Mouse (Mus musculus): ENCODE data around the gene Atp5s. TPM values are rescaled to one million over a fixed set of nuclear protein-coding genes. Genes with fewer than 3 reads are reported as not detected.

Atp5s gene
- 10 to 100 TPM; 31.9 to 34.7 TPM for total RNA-seq (2021)

DNA sequence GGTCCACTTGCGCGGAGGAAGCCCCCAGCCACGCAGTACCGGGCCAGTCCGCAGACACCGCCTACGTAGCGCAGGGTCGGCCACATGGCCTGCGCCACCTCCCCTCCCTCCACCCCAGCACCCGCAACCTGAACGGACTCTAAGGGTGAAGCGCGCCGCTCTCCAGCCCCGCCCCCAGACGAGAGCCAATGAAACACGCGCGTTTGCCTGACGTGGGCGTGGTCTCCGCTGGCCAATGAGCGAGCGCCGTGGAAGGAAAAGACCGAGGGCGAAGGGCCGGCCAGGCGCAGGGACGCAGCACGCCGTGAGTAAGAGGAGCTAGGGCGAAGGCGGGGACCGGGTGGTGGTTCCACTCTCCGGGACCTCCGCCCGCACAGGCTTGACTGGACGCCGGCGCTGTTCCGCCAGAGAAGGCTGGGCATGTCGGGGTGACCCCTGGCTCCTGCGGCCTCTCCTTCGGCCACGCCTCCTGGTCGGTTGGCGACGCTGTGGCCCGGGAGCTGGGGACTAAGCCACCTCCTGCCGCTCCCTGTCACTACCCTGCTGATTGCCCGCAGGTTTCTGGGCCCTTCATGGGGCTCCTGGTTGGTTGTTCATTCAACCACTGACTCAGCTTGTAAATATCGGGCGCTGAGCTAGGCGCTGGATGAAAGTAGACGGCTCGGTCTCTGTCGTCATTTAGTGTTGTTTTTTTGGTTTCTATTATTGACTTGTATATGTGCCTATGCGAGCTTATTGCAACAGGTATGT is at the start of gene Atp5s, which contains the start of gene L2hgdh:
Atp5s (plus strand) TSS at position 240 of the 750 bp plus-strand sequence.
L2hgdh (minus strand) TSS at position 163 of the 750 bp plus-strand sequence.
- DNase-seq (ENCODE audit: extremely low spot score in 1 of 2, low spot score in 1 of 2), result peak; percentile 86 to 91

DNA sequence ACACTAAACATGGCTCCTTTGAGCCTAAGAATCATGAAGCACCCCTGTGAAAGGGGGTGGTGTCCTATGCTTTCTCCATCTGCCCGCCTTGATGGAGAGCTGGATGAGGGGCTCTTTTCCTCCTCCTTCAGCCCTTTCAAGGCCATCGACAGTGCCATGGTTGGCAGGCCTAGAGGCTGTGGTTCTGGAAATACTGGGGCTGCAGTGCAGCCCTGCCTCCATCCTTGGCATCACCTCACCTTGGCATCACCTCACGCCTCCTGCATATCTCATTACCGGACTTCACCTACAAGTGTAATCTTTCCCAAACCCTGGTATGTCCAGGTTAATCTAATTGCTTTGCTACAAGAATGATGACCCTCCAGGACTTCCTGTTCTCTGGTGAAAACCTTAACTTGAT is 48.6 kb upstream of the Atp5s start:
- no peak for DNase-seq (ENCODE audit: extremely low spot score in 1 of 2, low spot score in 1 of 2)

DNA sequence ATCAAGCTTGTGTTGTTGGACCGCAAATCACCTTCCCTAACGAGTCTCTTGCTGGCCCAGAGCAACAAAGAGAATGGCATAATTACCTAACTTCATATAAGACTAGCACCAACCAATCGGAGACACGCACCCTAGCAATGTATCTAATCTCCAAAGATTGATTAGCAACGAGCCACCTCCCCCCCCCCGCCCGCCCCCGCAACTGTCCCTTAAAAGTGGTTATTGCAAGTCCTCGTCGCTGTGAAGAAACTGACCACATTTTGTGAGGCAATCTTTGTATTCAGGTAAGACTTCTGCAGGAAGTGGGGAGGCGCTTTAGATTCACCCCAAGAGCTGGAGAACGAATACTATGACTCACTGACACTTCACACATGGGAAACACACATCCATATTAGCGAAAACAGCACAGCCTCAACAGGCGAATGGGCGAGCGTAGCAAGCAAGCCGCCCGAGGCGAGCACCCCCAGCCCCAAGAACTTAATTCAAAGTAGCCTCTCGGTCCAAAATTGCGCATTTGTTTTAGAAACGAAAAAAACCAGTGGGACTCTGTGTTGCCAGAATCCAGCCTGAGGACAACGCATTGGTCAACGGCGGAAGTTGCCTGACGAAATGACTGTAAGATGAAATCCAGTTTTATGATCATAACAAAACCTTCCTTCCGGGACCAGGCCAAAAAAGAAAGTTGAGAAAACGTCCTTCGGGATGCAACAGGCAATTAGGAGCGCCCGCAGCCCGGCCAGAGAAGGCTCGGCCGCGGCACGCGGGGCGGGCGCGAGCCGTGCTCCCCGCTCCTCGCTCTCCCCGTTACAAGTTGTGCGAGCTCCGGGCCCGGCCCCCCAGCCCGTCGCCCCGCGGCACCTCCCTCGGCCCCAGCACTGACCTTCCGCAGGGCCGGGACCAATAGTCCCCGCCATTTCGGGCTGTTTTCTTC is 43.9 kb upstream of the Atp5s start:
- peak; percentile 14 to 31 for DNase-seq (ENCODE audit: extremely low spot score in 1 of 2, low spot score in 1 of 2)

DNA sequence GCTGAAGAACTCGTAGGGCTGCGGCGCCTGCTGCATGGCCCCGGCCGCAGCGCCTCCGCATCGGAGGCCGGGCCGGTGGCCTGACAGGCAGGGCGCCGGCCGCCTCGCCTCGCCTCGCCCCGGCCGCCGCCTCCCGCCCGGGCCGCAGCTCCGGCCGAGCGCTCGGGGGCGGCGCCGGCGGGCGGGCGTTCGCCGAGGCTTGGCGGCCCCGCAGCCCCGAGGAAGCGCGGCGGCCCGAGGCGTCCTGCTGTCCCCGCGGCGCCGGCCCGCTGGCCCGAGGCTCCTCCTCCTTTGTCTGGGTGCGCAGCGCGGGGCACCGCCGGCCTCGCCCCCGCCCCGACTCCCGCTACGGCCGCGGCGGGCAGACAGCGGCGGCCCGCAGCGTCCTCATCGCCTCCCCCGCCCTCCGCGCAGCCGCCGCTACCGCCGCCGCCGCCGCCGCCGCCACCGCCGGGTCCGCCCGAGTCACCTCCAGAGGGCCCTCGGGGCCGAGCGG is 43.1 kb upstream of the Atp5s start, which contains the start of gene Sos2:
Sos2 (minus strand) TSS at position 287 of the 496 bp plus-strand sequence.
- peak in 1 of 2 experiments; percentile 41 for DNase-seq (ENCODE audit: extremely low spot score in 1 of 2, low spot score in 1 of 2)

DNA sequence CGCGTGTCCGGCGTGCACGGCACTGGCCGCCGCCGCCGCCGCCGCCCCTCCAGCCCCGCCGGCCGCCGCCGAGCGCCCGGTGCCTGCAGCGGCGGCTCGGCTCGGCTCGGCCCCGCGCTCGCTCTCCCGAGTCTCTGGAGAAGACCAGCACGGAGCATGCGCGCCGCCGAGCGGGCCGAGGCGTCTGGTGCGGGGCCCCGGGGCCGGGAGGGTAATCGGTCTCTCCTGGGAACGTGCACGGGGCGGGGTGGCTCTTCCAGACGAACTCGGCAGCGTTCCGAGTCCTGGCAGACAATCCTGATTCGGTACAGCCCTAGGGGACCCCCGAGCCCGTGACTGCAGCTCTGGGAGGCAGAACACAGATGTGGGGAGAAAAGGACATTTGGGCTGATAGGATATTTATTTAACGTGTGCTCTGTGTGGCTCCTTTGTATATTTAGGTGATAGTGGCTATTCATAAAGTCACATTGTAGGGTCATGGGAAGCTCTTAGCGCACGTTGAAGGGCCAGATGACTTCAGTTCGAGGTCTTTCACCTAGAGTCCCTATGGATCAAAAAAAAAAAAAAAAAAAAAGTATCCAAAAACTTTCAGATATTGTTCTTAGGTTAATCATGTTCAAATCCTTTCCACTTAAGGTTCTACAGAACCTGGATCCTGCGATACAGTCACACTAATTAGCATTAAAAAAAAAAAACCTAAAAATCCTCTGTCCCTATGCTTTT is 42.5 kb upstream of the Atp5s start:
- DNase-seq (ENCODE audit: extremely low spot score in 1 of 2, low spot score in 1 of 2), result peak; percentile 67 to 74

DNA sequence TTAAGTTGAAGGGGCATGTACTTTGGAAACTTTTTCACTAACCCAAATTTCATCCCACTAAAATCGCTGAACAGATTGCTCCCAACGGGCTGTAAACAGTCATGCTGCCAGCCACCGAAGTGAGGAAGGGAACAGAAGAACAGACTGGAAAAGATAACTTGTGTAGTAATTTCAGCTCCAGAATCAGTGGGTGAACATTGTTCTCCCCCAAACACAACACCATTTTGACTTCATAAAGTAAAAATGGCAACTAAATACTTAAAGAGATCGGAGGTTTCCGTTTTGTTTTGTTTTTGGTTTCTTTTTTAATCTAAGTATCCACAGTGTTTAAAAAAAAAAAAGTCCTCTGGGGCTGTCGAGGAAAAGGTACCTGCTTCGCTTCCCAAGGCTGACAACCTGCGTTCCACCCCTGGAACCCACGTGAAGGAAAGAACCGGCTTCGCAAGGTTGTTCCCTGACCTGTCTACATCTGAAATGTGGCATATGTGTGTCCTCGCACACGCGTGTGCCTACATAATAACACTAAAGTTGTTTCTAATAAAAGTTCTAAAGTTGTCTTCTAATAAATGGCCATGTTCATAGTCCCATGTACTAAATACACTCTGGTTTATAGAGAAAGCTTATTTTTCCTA is 41.8 kb upstream of the Atp5s start:
- no peak for DNase-seq (ENCODE audit: extremely low spot score in 1 of 2, low spot score in 1 of 2)

DNA sequence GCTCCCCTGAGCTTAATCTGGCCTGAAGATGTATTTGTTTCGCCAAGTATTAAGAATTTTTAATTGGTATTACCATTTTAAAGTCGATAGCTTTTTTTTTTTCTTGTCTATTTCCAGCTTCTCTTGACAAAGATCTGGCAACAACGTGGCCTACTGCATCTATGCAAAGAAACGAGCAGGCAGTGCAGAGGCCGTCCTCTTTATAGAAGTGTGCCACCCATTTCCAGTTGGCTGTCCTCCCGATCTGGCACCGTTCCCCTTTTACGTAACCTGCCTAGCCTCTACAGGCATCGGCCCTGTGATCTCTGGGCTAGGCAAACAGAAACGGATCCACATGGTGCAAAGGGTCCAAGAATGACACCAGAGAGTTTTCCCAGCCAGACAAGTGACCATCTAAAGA is 41.2 kb upstream of the Atp5s start:
- peak; percentile 14 to 50 for DNase-seq (ENCODE audit: extremely low spot score in 1 of 2, low spot score in 1 of 2)

DNA sequence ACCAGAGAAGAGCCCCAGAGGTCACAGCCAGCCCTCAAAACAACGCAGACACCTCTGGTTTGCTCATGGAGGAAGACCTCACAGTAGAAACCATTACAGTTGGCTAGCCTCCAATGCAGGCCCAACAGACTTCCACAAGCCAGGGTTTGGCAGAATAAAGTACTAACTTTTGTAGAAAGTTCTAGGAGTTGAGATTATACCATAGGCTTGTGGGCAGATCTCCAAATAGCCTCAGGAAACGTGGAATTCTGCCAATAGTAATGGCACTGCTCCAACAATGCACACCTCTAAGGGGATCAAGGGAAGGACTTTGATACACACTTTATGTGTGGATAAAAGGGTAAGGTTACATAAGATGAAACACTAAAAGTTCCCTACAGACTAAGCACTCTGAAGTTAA is 36.4 kb upstream of the Atp5s start:
- DNase-seq (ENCODE audit: extremely low spot score in 1 of 2, low spot score in 1 of 2), result no peak

DNA sequence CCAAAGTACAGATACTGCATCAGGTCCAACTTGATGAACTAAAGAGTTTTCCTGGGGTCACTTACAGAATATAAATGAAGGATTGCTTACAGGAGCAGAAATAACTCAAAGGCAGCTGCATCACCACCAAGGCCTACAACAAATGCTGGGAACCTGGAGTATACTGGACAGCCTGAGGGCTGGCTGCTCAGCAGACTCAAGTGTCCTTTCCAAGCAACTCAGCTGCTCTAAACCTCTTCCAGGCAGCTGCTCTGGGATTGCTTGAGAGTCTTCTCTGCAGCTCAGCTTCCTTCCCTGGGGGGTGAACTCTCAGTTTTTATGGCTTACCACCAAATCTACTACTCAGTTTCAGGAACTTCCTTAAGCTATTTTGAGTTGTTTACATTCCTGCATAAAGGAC is 35.7 kb upstream of the Atp5s start:
- DNase-seq (ENCODE audit: extremely low spot score in 1 of 2, low spot score in 1 of 2), result no peak

DNA sequence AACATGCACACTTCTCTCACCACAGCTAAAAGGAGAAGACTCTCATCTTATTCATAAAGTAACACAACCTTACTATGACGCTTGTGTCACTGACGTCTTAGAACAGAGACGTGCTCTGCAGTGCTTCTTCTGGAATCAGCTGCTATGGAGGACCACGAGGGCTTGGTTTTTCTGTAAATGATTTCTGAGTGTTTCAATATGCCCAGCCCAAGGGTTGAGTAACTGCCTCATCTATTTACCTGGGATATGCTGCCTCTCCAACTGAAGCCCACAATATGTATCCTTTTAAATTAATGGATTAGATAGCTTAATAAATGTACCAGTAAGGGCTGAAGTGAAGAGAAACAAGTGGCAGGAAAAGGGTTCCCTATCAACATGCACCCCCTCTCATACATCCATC is 34.0 kb upstream of the Atp5s start:
- no peak for DNase-seq (ENCODE audit: extremely low spot score in 1 of 2, low spot score in 1 of 2)

DNA sequence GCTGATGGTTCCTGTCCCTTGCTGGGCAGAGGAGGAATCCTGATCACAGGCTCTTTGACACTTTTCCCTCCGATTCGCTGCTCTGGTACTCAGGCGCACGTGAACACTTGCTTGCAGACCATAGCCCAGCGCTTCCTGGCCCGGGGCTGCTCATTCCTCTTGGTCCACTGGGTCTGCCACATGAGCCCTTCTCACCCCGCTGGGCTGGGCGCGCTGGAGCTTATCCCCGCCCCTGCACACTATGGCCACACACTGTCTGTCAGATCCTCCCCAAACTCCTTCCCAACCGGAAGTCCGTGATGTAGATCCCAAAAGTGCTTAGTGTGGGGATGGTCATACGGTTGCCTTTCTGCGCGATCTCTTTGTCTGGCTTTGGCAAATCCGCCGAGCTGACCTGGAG is 31.3 kb upstream of the Atp5s start:
- no peak for DNase-seq (ENCODE audit: extremely low spot score in 1 of 2, low spot score in 1 of 2)

DNA sequence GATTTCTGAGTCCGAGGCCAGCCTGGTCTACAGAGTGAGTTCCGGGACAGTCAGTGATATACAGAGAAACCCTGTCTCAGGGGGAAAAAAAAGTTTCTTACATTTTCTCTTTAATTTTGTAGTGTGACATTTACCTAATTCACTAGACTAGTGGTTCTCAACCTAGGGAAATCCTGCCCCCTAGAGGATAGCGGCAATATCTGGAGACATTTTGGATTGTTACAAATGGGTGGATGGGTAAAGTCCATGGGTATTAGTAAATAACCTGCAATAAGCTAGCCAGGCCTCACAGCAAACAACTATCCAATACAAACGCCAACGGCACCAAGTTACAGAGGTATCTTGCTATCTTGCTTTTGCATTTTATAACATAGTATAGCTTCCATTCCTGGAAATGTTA is 28.0 kb upstream of the Atp5s start:
- peak in 1 of 2 experiments; percentile 48 for DNase-seq (ENCODE audit: extremely low spot score in 1 of 2, low spot score in 1 of 2)

DNA sequence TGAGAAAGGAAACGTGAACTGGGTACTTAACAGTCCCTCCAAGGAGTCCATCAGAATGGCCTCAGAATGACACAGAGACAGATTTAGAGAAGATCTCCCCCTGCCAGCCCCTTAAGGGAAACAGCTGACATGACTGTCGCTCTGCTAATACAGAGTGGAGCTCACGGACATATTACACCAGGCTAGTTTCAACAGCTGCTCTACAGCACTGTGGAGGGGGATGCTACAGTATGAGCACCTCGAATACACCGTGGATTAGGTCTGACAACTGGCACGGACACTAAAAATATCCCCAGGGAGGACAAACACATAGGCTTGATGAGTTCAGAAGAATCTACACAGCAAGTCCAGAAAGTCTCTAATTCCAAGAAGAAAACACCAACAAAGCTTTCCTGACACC is 26.4 kb upstream of the Atp5s start:
- no peak for DNase-seq (ENCODE audit: extremely low spot score in 1 of 2, low spot score in 1 of 2)

DNA sequence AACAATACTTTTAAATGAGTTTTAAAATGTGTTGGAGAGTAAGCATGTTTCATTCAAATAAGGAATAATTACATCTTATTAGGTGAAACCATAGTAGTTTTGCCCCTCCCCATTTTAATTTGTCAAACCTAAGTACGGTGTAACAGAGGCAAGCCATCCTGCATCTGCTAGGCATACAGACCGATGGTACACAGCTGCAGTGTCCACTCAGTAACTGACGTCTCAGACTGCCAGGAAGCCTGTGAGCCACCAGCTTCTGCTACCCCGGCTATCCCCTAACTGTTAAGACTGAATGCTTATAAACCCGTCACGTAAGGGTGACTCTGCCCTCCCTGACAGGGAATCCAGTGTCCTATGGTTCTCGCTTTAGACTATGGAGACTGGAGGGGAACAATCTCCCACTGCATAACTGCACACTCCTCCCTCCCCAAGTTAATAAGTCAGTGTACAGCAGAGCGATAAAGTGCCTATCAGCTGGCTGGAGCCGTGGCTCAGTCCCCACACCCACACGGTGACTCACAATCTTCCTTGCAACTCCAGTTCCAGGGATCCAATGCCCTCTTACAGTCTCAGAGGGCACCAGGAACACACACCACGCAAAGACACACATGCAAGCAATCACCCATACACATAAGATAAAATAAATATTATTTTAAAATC is 19.8 kb upstream of the Atp5s start:
- DNase-seq (ENCODE audit: extremely low spot score in 1 of 2, low spot score in 1 of 2), result no peak

DNA sequence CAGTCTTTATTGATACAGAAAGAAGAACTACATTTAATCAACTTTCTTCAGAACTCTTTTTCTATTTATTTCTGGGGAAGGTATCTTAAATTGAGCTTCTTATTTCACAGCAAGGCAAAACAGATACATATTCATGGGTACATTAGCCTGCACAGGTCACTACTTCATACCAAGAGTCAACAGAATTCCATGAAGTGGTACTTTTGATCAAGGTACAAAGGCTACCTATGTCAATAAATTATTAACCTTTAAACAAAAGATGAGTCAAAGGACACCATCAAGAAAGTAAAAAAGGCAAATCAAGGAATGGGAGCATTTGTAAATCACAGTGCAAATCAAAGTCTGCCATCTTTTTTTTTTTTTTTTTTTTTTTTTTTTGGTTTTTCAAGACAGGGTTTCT is 11.1 kb upstream of the Atp5s start:
- no peak for DNase-seq (ENCODE audit: extremely low spot score in 1 of 2, low spot score in 1 of 2)

DNA sequence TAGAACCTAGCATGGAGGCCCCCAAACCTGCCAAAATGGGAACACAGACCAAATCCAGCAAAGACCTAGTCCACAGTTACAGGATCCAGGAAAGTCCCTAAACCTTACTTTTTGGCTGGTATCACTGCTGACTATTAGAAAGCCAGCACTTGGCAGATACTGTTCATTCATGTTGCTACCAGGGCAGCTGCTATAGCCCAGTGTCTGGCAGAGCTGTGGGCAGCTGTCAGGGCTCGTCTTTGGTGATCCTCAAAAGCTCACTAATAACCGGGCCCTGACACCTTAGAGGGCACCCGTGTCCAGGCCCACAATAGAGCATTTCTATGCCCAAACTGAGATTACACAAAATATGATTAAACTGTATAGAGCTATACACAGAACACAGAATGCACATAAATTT is 1.9 kb upstream of the Atp5s start:
- DNase-seq (ENCODE audit: extremely low spot score in 1 of 2, low spot score in 1 of 2), result no peak

DNA sequence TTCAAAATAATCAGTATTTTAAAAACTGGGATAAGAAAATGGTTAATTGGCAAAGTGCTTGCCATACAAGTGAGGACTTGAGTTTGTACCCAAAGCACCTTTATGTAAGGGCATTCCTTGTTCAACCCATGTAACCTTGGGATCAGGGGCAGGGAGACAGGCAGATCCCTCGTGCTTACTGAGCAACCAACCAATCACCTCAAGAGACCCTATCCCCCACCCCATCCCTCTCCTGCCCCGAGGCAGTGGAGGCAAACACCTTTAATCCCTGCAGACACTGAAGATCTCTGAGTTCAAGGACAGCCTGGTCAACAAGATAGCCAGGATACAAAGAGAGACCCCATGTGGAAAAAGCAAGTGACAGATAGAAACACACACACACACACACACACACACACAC is 1.4 kb upstream of the Atp5s start:
- no peak for DNase-seq (ENCODE audit: extremely low spot score in 1 of 2, low spot score in 1 of 2)

DNA sequence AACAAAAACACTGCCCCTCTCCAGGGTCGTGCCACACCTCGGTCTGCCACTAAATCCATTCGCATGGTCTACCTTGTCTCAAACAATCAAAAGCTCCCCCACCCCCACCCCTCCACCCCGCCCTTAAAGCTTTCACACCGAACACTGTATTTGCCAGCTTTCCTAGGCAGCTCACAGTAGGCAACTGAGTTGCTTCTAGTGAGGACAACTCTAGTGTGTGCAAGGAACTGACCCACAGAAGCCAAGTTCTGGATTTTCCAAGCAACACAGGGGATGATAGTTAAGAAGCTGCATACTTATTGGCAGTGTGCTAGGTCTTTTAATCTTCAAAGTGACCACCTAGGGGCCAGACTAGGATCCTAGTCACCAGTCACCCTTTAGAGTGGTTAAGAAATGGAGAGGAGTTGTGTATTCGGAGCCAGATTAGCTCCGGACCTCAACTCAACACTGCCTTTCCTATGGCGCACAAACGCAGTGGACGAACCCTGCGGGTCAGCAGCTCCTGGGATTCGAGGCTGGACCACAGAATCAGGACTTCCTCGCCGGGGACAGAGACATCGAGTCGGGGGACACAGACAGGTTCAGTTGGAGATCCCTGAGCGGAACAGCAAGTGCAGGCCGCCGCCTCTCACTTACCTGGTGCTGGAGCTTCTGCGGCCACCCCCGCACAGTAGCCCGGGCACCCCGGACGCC is 586 bp upstream of the Atp5s start:
- DNase-seq (ENCODE audit: extremely low spot score in 1 of 2, low spot score in 1 of 2), result no peak

DNA sequence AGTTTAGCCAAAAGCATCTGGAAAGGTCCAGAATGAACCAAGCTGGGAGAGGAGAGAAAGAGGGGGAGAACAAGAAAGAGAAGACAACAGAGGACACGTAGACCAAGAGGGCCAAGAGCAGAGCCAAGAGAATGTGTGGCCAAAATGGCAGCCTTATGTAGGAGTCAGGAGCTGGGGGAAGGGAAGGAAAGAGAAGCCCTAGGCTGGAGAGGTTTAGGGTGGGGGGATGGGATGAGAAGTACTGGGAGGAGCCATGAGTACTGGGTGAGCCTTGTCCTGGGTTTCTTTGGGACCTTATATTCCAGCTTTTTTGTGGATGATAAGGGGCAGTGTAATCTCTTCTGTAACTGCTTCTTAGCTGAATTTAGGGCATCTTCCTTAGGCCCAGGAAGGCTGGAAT is 4.5 kb downstream of the Atp5s start:
- no peak for DNase-seq (ENCODE audit: extremely low spot score in 1 of 2, low spot score in 1 of 2)
